Mouse (Mus musculus): ENCODE measurements around the gene Tmsb4x.

The Tmsb4x gene

DNA sequence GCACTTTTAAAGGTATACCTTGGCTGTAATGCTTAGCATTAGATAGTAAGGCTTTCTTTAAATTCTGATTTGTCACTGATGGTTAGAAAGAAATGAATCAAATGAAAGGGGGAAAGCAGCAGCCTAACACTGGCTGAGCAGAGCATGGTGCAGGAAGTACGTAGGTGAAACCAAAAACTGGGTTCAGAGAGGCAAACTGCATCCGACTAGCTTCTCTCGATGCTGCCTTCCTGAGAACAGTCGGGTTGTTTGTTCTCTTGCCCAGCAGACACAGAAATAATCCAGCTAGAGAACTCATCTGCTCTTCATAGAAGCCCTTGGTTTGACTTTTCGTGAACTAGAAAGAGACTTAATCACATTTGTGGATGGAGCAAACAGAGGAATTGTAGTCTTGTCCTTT lies 26.7 kb downstream of the Tmsb4x start:
- DNase-seq (ENCODE audit: low read depth, low spot score) = no peak

DNA sequence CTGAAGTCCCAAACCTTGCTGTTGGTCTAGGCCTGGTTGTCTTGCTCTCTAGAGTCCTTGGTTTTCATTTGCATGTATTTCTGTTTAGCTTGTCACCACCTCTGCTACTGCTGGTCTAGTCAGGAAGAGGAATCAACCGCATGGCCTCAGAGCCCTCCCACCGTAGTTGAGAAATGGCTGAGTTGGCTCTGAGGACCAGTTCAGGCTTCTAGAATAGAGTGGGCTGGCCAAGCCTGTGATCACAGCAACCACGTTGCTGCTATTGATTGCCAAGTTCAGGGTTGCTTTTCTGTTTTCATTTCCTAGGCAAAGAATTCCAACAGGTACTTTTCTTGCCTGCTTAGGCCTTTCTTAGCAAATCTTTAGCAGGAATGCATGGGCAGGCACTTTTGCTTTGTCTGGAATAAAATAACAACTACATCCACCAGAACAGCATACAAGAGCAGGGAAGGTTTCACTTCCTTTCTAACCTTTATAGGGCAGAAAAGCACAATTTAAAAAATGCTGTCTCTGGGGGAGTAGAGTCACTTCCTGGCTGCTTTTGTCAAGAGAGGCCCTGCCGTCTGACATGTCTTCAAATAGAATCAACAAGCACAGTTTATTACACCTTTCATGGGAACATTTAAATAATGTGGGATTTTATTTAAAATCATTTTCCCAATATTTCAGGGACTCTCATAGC lies 29.0 kb downstream of the Tmsb4x start:
- no peak for DNase-seq (ENCODE audit: low read depth, low spot score)

DNA sequence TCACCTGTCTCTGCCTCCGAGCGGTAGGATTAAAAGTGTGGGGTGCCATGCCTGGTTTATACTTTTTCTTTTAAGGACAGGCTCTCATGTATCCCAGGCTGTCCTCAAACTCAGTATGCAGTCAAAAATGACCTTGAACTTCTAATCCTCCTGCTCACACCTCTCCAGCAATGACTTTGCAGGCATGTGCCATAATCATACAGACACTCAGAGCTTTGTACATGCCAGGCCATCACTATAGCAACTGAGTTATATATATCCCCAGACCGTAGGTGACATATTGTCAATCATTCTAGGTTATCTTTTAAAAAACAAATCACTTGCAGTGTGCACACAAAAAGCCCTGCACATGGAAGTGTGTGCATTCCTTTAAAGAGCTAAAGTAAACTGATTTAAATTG lies 29.6 kb downstream of the Tmsb4x start:
- no peak for DNase-seq (ENCODE audit: low read depth, low spot score)

DNA sequence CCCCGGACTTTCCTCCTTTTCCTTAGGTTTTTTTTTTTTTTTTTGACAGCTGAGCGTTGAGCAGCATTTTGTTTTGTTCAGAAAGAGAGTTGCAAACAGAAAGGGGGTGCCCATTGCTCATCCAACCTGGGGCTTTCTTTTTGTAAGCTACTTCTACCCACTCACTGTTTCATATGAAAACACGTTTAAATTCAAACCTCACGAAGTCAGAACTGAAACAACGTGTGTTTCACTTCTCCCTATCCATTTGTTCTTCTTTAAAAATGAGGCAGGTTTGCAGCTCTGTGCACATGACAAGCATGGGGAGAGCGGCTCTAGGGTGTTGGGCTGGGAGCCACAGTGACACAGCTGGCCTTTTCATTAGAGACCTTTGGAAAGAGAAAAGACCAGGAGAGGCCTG lies 33.8 kb downstream of the Tmsb4x start:
- no peak for DNase-seq (ENCODE audit: low read depth, low spot score)

DNA sequence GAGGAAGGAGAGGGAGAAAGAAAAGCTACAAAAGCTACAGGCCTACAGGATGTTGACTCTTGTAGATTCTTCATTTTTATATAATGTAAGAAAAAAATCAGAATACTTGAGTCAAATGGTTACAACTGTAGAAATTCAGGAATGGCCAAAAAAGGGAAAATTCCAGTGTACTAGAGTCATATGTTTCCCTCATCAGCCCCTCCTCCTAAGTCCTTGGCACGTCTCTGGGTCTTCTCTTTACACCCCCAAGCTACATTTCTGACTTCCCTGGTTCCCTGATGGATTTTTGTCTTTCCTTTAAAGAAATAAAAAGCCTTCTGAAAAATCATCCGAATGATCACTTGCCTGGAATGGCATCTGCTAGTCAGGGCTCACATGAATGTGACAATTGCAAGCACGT lies 34.8 kb downstream of the Tmsb4x start:
- no peak for DNase-seq (ENCODE audit: low read depth, low spot score)

DNA sequence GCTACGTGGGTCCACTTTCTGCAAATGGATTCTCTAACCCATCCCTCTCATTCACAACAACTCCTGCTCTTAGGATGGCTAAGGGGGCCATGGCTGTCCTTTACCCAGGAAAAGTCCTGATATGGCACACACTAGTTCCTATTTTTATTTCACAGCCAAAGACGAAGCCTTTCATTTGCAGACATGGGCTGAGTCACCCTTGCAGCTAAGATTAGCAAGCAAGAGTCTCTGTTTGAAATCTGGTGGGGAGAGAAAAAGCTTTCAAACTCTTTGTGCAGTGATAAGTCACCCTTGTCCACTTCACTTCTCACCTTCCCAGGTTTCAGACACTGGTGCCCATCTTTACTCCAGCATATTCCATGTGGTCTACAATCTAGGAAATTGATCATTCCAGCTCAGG lies 36.9 kb downstream of the Tmsb4x start:
- no peak for DNase-seq (ENCODE audit: low read depth, low spot score)

DNA sequence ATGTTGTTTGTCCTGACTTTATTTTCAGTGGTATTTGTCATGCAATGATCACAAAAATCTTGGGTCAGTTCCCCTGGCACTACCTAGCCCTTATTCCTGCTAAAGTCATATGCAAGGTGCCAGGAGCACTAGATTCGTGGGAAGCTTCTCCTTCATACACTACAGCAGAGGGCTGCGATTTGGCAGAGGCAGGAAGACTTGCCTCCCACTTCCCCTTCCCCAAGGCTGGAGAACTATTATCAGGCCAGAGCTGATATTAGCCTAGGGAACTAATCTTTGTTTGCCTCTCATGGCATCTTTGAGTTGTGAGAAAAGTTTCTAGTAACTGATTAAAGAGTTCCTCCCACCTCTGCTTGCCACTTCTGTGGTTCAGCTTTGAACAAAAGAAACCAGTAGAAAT lies 37.8 kb downstream of the Tmsb4x start:
- DNase-seq (ENCODE audit: low read depth, low spot score) = no peak

DNA sequence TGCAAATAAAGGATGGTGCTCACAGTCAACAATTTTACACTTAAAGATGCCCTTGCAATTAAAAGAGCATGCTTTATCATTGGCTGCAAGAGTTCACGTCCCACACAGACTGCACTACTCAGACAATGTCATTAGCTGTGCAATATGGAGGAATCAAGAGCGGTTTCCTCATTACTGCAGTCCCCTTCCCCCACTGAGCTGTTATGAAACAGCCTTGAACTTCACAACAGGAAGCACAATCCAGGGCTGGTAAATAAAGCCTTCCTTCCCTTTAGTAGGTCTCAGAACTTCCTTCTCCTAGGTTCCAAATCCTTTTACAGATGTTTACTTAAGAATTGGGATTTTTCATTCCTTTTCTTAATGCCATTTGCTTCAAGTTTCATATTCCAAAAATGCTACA lies 41.8 kb downstream of the Tmsb4x start:
- DNase-seq (ENCODE audit: low read depth, low spot score) = no peak

DNA sequence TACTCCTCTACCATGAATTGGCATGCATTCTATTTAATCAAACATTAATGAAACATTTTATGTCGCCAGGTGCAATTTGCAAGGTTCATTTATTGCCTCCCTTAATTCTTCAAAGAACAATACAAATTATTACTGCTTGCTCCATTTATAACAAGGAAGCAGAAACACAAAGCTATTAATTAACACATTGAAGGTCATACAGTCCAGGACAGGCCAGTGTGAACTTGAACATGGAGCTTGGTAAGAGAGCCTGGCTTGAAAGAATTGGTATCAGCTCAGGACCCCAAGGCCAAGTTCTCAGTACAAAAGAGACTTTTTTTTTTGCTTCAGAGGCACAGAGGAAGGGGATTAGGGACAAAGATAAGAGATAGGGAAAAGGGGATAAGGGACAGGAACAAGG lies 43.1 kb downstream of the Tmsb4x start:
- DNase-seq (ENCODE audit: low read depth, low spot score) = no peak

DNA sequence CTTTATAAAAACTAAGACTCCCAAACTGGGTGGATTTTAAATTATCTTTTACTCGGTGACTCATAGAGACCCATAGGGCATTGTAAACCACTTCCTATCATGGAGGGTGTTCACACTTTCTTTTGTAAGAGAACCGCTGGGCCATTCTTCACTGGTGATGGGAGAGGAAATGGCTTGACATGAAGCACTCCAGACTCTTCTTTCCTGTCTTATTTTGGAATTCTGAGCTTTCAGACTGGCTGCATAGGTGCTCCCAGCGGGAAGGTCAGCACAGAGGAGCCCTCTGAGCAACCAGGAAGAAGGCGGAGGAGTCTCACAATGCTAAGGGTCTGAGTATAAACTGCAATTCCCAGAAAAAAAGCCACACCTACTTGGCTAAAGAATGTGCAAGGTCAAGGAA lies 51.4 kb downstream of the Tmsb4x start:
- no peak for DNase-seq (ENCODE audit: low read depth, low spot score)
